Mouse (Mus musculus) kidney, postnatal 0 days (tissue): Measurements from ENCODE around the gene Rufy4. TPM values are rescaled to one million over a fixed set of nuclear protein-coding genes. Genes with fewer than 3 reads are reported as not detected.
A peak's percentile ranks its signal among the peaks of the same experiment; 100 is the strongest.

ENCODE experiments used
- ATAC-seq: fragments of 200-750 bp; cut with Nextera tagmentation; replicated peaks from 2 replicates; pipeline ENCODE4 v1.8.0; 2017; ENCODE audit warnings: low read depth, moderate number of reproducible peaks, moderate TSS enrichment, moderate library complexity; ENCODE audit not compliant: low FRiP score
- DNase-seq: peaks from one replicate; pipeline ENCODE4 v3.0.0-alpha.2; 2016; ENCODE audit warnings: low spot score
- H3K27ac ChIP-seq: fragments of 300-500 bp; sonication (generic); 2 replicates; pipeline ENCODE4 v1.5.1; 2014; ENCODE audit warnings: mild to moderate bottlenecking
- H3K27me3 ChIP-seq: fragments of 300-500 bp; sonication (generic); 2 replicates; pipeline ENCODE4 v1.6.1; 2014; ENCODE audit warnings: low read length, mixed read lengths; ENCODE audit not compliant: insufficient read depth
- H3K36me3 ChIP-seq: fragments of 300-500 bp; sonication (generic); 2 replicates; pipeline ENCODE4 v1.6.1; 2014; ENCODE audit warnings: low read length, mixed read lengths; ENCODE audit not compliant: insufficient read depth
- H3K4me1 ChIP-seq: fragments of 300-500 bp; sonication (generic); replicated peaks from 2 replicates; pipeline ENCODE4 v1.6.1; 2014; ENCODE audit warnings: antibody characterized with exemption, low read length, mixed read lengths; ENCODE audit not compliant: insufficient read depth
- H3K4me2 ChIP-seq: fragments of 300-500 bp; sonication (generic); 2 replicates; pipeline ENCODE4 v1.6.1; 2014; ENCODE audit warnings: mild to moderate bottlenecking, low read length, moderate library complexity, mixed read lengths
- H3K4me3 ChIP-seq: fragments of 300-500 bp; sonication (generic); replicated peaks from 2 replicates; pipeline ENCODE4 v1.5.1; 2014; ENCODE audit warnings: low read depth, low read length
- H3K9ac ChIP-seq: fragments of 300-500 bp; sonication (generic); 2 replicates; pipeline ENCODE4 v1.6.1; 2014; ENCODE audit warnings: low read depth, low read length
- H3K9me3 ChIP-seq: fragments of 300-500 bp; sonication (generic); replicated peaks from 2 replicates; pipeline ENCODE4 v1.6.1; 2016; ENCODE audit warnings: low read length, inconsistent platforms, mixed read lengths
- CTCF ChIP-seq: IDR thresholded peaks from 2 replicates; pipeline ENCODE4 v1.5.1; 2016; ENCODE audit warnings: antibody characterized with exemption, low read depth, mild to moderate bottlenecking, moderate library complexity
- WGBS: fragments of 180-500 bp; shearing (Covaris S2); extraction: QIAGEN DNeasy Blood & Tissue Kit; methylation state at CpG from one replicate; pipeline ENCODE4 v1.1.7; 2014; 5-methylcytosine and 5-hydroxymethylcytosine counted together
- polyA plus RNA-seq: library from polyadenylated mRNA; unstranded; fragments of >200 nt; fragmentation: Nextera tagmentation; extraction: Ambion mirVana; gene quantifications from 2 replicates; pipeline ENCODE4 v1.2.1, GENCODE M21; 2015

Gene Rufy4
- polyA plus RNA-seq, 1 experiment from 2014 or later = 0.07 TPM

DNA sequence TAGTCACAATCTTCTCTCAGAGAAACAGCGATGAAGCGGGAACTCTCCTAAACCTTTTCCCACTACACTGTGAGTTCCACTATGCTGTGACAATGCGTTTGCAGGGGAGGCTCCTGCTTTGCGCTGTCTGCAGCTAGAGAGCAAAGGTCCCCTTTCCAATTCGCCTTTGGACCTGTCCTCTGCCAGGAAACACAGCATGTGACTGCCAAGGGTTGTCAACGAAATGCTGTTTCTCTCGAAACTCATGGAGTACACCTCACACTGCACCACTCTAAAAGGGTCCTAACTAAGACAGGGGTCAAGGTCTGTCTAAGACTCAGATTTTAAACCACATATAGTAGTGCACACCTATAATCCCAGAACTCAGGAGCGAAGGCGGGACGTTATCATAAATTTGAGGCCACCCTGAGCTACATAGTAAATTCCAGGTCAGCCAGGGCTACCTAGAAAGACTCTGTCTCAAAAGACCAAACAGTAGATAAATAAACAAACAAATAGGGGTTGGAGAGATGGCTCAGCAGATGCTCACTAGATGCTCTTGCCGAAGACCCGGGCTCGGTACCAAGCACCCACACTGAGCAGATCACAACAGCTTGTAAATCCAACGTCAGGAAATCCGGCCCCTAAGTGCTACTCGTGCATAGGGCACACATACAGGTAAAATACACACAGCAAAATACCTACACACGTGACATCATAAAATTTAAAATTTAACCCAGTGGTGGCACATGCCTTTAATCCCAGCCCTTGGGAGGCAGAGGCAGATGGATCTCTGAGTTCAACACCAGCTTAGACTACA, 71.5 kb downstream of the Rufy4 start:
- Histone ChIP-seq H3K4me1 (no peaks in the 10 kb centered on the region), H3K36me3 (no peaks in the 10 kb centered on the region), H3K27me3 (no peaks in the 10 kb centered on the region), H3K4me3 (no peak overlapping the region), H3K9ac (no peak overlapping the region), H3K27ac (0 out of 2 replicates have a peak overlapping the region, but pooled peaks have one; percentile 63), H3K9me3 (no peaks in the 10 kb centered on the region), H3K4me2 (no peak overlapping the region)
- no peak for TF ChIP-seq CTCF
- 71% methylated on average over 17 of the region's 17 CpGs for WGBS
- DNase-seq (peak; percentile 17), ATAC-seq (peak; percentile 57; the same call in 1 of the 2 replicates)

Other genes with a start within 250 kb of the Rufy4 start
- 65.4 and 71.8 TPM in 2 replicates for gene Tns1, start 1.1 kb upstream of the Rufy4 start, polyA plus RNA-seq
- gene Cxcr2, start 28.4 kb downstream of the Rufy4 start, polyA plus RNA-seq = 0.30 and 0.51 TPM in 2 replicates
- gene Cxcr1, start 69.1 kb downstream of the Rufy4 start, polyA plus RNA-seq = not detected in 2 replicates
- 487 TPM in 2 replicates for gene Arpc2, start 110.5 kb downstream of the Rufy4 start, polyA plus RNA-seq
- 1.0 and 1.7 TPM in 2 replicates for gene Gpbar1, start 153.0 kb downstream of the Rufy4 start, polyA plus RNA-seq
- gene Aamp, start 159.2 kb downstream of the Rufy4 start, polyA plus RNA-seq = 248 and 264 TPM in 2 replicates
- 162 and 169 TPM in 2 replicates for gene Pnkd, start 159.4 kb downstream of the Rufy4 start, polyA plus RNA-seq
- 27.8 and 30.8 TPM in 2 replicates for gene Tmbim1, start 180.1 kb downstream of the Rufy4 start, polyA plus RNA-seq
- 0.59 and 0.75 TPM in 2 replicates for gene Catip, start 236.6 kb downstream of the Rufy4 start, polyA plus RNA-seq
- 2.6 and 3.6 TPM in 2 replicates for gene Slc11a1, start 249.7 kb downstream of the Rufy4 start, polyA plus RNA-seq